Mouse (Mus musculus) brain, embryonic 14.5 days (tissue): Measurements from ENCODE around the gene Gm17490.

ENCODE experiments used
- CTCF ChIP-seq: fragments of 200-500 bp; IDR thresholded peaks from 2 replicates; pipeline ENCODE4 v1.5.1; 2012; ENCODE audit warnings: inconsistent platforms, mild to moderate bottlenecking, moderate library complexity, borderline replicate concordance; ENCODE audit not compliant: insufficient read depth, insufficient read length; ENCODE audit errors: extremely low read depth
- POLR2A ChIP-seq: fragments of 200-500 bp; IDR thresholded peaks from 2 replicates; pipeline ENCODE4 v1.6.1; 2012; ENCODE audit warnings: mild to moderate bottlenecking, inconsistent platforms, borderline replicate concordance; ENCODE audit not compliant: poor library complexity, insufficient read depth, insufficient read length, severe bottlenecking; ENCODE audit errors: extremely low read depth

DNA sequence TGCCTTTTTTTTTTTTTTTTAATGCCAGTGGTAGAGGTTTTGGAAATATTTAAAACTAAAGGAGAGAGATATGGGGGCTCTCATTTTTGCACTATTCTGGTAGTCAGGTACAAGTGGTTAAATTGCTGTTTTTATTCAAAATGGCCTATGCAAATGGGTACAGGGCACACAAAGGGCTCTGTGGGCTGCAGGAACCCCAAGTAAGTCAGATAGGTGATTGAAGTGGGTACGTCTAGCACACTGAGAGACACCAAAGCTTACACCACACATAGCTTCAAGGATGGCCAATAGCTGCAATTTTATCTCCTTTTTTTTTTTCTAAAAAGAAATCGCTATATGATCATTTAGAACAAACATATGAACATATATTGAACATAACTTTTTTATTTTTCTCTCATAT is 6.5 kb downstream of the Gm17490 start:
- TF ChIP-seq CTCF = no peak
- TF ChIP-seq POLR2A = no peak
